Mouse (Mus musculus) CD4-positive, CD25-positive, alpha-beta regulatory T cell, adult 2 months (primary cell): Measurements from ENCODE around the gene Dlec1.

Experiments used
- DNase-seq: peaks from one replicate; pipeline ENCODE4 v3.0.0-alpha.2; 2012; ENCODE audit warnings: low read depth, low spot score

The Dlec1 gene

DNA sequence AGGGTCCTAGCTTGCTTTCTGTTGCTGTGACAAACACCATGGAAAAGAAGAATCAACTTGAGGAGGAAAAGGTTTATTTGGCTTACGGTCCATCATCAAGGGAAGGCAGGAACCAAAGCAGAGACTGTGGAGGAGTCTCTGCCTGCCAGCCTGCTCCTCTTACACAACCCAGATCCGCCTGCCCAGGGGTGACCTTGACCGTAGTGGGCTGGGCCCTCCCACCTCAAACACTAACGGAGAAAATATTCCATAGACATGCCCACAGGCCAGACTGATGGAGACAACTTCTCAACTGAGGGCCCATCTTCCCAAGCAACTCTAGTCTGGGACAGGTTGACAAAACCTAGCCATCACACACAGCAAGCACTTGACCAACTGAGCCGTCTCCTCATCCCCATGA lies 39.8 kb downstream of the Dlec1 start:
- DNase-seq = no peak

DNA sequence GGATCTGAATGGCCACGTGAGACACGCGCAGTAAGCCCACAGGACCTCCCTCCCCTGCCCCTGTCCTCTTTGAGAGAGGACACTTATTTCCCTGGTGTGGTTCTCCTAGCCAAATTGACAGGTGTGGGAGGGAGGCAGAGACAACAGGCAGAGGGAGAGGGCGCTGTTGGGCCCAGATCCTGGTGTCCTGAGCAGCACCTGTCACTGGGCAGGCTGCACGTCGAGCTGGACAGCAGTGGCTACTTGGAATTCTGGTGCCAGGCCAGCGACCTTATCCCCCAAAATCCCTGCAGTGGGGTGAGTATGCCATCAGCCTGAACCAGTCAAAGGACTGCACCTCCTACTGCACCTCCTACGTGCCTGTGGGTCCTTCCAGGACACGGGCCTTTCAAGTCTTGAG lies 41.1 kb downstream of the Dlec1 start:
- no peak for DNase-seq

DNA sequence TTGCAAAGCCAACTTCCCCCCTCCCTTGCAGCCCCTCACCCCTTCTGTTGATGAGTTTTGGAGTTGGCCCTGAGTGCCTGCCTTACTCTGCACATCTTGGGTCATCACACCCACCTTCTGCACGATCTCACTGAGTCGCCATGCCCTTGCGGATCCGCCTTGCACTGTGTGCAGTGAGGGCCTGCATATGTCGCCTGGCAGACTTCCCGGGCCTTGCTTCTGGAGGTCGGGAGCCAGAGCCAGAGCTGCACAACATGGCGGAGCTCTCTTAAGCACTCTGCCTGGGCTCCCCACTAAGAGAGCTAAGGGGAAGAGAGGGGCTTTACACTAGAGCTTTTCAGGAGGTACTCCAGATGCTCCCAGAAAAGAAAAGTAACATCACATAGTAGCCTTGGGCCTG lies 42.4 kb downstream of the Dlec1 start:
- DNase-seq = no peak

DNA sequence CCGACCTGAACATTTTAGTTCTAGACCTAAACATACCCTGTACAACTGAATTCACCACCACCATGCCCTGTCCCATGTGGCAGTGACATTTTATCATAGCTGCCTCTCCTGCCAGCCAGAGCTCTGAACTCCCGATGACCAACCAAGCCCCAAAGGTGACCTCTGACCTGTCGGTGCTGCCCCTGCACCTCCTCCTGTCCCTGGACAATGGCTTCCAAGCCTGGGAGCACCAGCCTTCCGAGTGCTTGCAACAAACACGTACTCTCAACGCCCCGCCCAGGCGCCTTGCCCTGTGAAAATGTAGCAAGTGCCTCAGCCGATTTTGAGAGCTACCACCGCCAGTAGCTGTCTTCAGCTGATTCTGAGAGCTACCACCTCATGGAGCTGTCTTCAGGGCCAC lies 42.9 kb downstream of the Dlec1 start:
- no peak for DNase-seq

DNA sequence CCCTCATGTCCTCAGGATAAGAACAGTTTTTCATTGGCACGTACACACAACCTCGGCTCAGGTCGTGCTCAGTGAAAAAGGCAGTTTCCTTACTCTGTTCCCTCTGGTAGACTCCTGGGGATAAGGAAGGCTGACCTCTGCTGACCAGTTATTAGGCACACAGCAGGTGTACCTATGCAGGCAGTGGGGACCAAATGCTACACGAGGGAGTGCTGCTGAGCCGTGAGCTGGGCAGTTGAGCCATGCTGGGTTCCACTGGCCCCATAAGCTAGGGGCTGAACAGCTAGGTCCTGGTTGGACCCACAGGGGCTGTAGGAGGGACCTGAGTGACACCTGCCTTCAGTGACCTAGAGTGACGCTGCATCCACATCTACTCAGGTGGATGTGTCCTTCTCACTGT lies 43.4 kb downstream of the Dlec1 start:
- no peak for DNase-seq

DNA sequence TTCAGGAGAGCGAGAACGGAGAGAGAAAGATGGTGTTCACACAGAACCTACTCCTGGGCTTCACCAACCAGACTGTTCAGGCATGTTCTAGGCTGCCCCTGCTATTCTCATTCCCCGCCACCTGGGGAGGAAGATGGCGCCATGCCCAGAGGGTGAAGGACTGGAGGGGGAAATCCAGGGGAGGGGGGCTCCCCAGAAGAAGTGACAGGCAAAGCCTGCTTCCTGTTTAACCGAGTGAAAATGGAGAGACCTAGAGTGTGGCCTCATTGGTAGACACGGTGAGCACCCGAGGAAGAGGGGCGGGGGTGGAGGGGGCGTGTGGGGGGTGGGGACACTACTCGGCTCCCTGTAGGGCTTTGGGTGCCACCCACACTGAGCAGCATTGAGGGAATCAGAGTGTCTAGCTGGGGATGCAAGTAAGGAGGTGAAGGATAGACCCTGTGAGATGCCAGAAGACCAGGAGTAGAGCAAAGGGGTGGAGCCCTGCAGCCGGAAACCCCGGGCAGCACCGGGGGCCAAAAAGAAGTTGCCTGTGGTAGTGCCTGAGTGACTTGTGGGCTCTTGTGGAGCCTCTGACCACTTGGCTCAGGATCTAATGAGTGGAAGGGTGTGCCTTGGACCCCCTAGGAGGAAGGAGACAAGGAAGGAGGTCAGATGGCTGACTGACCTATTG lies 44.0 kb downstream of the Dlec1 start:
- DNase-seq = no peak

DNA sequence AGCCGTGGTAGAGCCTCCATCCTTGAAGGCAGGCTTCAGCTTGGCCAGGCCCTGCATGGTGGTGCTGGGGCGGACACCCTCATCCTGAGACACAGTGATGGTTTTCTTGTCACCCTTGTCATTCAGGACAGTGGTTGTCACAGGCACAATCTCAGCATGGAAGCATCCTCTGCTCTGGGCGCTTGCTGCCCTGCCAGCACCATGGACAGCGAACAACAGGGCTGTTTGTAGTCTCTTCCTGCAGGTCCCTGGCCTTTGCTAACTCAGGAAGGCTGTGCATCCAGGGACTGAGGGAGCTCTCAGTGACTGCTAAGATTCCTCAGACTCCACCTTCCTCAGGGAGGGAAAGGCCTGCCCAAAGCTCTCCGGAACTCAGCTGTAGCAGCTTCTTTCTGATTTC lies 47.3 kb downstream of the Dlec1 start:
- peak; percentile 30 for DNase-seq

DNA sequence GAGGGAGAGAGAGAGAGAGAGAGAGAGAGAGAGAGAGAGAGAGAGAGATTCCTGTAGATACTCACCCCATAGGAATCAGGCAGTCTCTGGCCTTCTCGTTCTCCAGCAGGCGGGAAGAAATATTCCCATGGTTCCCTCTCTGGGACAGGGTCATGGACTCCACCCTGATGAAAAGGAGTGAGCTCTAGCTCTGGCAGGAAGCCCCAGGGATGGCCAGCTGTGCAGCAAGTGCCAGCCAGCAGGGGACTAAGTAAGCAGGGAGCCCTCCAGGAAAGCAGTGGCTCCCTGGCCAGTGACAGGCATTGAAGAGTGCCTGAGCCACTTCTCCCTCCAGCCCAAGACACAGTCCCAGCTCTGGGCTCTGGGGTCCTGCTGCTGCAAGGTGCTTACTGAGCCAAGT lies 49.5 kb downstream of the Dlec1 start:
- DNase-seq = no peak

DNA sequence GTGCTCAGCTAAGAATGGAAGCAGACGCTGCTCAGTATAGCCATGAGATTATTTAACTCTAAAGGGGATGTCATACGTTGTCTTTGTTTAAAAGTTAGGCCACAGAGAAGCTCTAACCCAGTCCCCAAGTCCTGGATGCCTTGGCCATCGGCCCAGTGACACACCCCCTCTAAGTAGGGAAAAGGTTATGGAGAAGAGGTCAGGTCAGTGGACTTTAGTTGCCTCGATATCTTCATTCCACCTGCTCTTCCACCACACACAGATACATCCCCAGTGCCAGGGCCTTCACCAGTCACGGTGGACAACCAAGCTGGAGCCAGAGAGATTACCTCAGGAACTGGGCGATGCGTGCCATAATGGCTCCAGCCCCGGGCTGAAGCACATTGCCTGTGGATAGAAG lies 53.1 kb downstream of the Dlec1 start:
- DNase-seq = no peak

DNA sequence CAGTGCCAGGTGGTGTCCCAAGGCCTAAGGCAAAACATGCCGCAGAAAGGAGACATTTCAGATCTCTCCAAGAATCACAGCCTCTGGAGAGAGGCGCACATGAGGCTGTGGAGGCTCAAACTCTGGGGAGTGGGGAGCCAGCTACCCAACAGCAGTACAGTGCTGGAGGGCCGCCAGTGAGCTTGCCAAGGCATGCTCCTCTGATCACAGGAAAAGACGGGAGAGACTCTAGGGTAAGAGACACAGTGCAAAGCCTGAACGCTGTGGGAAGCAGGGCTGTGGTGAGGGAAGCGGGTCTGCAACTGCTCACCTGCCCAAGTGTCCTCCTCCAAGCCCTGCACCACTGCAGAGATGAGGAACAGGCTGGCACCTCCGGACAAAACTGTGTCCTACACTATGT lies 53.5 kb downstream of the Dlec1 start:
- DNase-seq = no peak

DNA sequence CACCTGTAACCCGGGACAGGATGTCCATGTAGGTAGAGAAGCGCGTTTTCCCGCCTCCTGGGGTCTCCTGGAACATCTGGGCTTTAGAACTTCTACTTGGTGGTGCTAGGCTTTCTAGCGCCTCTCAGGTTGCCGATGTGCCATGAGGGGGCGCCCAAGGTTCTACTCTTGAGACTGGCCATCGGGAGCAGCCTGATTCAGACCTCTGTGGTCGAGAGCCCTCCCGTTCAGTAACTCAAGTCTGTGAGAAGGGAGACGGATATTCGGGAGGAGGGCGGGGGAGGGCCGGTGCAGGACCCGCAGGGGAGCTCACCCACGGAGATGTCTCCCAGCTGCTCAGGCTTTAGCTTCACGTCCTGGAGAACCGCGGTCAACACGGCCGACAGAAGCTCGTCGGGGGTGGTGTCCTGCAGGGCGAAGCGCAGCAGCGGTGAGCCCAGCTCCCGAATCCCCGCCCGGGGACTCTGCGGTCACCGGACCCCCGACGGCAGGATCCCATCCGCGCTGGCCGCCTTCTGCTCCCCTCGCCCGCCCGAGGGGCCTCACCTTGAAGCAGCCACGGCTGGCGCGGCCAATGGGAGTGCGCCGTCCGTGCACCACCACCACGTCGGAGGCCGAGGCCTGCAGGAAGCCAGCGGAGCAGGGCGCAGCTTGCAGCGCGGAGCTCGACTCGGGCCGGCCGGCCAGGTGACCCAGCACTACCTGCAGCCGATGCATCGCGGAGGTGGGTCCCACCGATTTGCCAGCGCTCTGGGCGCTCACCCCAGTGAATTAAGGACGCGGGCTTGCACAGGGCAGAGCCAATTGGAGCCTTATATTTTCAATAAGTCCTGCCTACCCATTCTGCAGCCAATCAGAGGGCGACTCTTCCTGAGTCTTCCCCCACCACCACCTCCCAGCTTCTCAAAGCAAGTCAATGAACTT lies 54.3 kb downstream of the Dlec1 start, which contains the start of gene Acaa1b:
Gene Acaa1b (minus strand): TSS at position 816 of the 924 bp plus-strand sequence.
- DNase-seq = peak; percentile 49

DNA sequence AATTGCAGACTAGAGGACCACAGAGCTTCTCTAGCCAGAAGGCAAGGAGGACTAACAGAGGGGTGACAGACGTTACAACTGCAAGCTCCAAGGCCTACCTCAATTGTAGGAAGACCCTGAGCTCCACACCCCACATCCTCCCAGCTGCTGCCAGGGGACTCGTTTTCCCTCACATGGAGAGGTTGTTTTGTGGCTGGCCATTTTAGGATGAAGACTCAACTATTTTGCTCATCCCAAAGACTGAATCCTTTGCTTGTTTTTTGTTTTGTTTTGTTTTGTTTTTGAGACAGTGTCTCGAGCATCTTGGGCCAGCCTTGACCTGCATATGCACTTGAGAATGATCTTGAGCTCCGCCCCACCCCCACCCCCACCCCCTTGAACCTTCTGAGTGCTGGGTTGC lies 56.6 kb downstream of the Dlec1 start, which contains the start of gene Gm47289:
Gene Gm47289 (plus strand): TSS at position 301 of the 400 bp plus-strand sequence.
- no peak for DNase-seq

DNA sequence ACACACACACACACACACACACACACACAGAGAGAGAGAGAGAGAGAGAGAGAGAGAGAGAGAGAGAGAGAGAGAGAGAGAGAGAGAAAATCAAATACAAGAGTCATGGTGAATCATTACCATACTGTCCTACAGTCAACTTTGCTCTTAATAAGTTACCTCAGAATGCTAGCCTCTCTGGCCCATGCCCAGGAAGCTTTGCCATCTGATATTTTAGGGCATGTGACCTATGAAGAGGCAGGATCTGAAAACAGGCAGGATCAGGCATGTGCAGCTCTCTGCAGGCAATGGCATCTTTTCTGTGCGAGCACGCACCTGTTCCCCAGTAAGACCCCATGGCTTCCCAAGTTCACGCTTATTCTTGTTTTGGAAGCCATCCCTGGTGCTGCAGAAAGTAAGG lies 58.4 kb downstream of the Dlec1 start:
- no peak for DNase-seq

DNA sequence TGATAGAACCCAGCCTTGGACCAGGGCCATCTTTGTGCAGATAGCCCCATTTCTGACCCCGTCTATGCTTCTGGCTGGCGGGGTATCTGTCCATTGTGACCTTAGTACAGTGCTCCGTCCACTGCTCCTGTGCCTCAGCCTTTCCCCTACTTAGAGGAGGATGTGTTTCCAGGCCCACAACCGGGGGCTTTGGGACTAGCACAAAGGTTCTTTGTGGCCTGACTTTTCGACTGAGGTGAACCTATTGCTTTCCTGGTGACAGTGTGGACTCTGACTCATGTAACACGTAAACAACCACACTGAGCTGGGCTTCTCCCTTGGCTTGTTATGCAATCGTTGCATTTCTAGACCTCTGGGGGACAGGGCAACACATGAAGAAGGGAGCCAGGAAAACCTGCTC lies 62.5 kb downstream of the Dlec1 start:
- DNase-seq = no peak

DNA sequence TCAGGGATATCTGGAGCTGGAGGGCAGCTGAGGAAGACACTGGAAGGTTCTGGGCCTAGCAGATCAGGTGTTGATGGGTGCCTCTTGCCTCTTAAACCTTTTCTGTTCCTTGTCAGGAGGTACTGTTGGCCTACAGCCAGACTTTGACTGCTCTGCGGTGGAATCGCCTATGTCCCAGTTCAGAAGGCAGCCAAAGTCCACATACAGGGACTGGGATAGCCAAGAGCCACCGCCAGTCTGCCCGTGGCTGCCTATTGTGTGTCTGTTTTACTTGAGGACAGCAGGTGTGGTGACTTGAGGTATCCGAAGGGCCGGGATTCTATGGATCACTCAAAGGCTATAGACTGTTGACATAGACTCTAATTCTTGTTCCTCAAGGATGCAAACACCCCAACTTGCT lies 63.3 kb downstream of the Dlec1 start:
- DNase-seq = no peak

DNA sequence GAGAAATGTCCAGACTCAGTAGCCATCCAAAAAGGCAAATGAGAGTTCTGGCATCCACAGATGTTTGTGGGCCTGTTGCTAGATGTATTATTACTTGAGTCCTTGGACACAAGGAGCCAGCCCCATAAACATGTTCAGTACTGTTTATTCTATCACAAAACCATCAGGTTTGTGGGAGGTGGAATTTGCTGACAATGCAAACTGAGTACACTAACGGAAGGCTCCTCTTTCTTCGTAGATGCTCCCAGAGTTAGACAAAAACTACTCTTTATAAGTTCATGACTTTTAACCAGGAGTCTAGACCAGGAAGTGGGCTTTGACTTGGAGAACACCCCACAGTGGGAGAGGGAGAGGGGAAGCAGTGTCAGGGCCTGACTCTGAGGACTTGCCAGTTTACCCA lies 65.3 kb downstream of the Dlec1 start:
- DNase-seq = no peak

DNA sequence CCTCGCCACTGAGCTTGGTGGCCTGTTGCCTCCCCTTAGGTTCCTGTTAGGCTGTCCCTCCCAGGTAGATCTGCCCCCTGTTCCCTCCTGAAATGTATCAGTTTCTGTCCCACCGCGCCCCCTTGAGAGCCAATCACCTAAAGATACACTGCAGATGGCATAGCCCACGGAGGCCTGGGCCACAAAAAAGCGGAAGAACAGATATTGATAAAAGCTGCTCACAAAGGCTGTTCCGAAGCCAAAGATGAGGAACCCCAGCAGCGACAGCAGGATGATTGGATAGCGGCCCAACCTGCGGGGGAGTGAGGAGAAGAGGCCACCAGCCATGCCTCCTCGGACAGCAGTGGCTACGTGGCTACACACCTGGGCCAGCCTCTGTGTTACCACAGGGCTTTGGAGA lies 77.0 kb downstream of the Dlec1 start:
- no peak for DNase-seq

DNA sequence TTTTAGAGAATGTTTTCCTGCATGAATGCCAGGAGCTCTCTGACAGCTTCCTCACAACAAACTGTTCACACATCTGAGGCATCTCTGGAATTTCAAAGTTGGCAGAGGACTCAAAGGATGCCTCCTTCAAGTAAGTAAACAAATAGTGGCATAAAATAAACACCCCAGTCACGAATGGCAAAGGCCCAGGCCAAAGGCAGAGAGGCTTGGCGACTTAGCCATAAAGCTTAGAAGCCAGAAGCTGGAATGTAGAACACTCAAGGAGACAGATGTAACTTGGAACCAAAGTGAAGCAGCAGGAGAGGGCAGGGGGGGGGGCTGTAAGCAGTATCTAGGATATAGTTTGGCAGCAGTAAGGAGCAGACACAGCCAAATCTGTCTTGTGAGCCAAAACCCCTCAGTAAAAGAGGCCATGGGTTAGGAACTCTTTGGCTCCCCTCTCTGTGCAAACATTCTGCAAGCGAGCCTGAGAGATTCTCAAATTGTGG lies 79.0 kb downstream of the Dlec1 start:
- DNase-seq = no peak

DNA sequence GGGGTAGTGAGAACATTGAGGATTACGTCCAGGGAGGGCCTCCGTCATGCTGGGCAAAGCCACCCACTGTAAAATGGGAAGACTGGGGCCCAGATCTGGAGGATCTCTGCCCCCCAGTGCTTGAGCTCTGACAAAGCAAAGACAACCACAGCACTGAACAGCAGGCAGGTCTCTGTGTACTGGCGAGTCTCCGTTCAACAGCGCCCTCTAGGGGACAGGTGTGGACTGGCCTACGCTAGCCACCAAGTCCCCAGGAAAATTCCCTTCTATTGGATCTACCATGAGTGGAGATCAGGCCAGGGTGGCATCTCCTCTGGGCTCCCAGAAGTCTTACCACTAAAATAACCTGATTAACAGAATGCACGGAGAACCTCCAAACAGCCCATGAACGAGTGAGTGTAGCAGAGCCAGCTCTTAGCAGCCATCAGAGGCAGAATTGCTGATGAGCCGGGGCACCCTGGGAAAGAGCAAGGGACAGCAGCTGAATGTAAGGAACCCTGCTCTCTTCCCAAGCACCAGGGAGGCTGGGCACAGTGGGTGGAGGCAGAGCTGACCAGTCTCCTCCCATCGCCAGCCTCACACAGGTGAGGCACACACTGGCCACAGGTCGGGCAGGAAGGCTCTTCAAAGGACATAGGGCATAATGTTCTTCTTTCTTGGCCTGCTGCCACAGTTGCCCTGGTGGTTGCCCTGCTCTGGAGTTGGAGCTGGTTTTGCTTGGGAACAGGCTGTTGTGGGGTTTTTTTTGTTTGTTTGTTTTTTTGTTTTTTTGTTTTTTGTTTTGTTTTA lies 90.1 kb downstream of the Dlec1 start:
- peak; percentile 65 for DNase-seq
